Mouse (Mus musculus) testis, adult 2 months (tissue): ENCODE results near the gene Prpsap2. TPM values are rescaled to one million over a fixed set of nuclear protein-coding genes. Genes with fewer than 3 reads are reported as not detected.
A peak's percentile ranks its signal among the peaks of the same experiment; 100 is the strongest.

Experiments used
- H3K27ac ChIP-seq: fragments of 200-500 bp; 2 replicates; pipeline ENCODE4 v1.5.1; 2012; ENCODE audit warnings: low read depth, low read length; ENCODE audit not compliant: control insufficient read depth, insufficient read depth
- H3K27me3 ChIP-seq: fragments of 200-500 bp; 2 replicates; pipeline ENCODE4 v1.6.1; 2012; ENCODE audit warnings: mild to moderate bottlenecking, low read length, moderate library complexity; ENCODE audit not compliant: control insufficient read depth, insufficient read depth
- H3K36me3 ChIP-seq: fragments of 200-500 bp; 2 replicates; pipeline ENCODE4 v1.6.1; 2012; ENCODE audit warnings: mild to moderate bottlenecking, low read length; ENCODE audit not compliant: control insufficient read depth, insufficient read depth
- H3K4me1 ChIP-seq: fragments of 200-500 bp; 2 replicates; pipeline ENCODE4 v1.6.1; 2012; ENCODE audit warnings: low read length; ENCODE audit not compliant: control insufficient read depth, insufficient read depth
- H3K4me3 ChIP-seq: fragments of 200-500 bp; 2 replicates; pipeline ENCODE4 v1.5.1; 2012; ENCODE audit warnings: low read depth, mild to moderate bottlenecking, low read length, moderate library complexity, mixed read lengths; ENCODE audit not compliant: control insufficient read depth
- CTCF ChIP-seq: fragments of 200-500 bp; IDR thresholded peaks from 2 replicates; pipeline ENCODE4 v1.5.1; 2012; ENCODE audit warnings: low read depth, mild to moderate bottlenecking, inconsistent platforms, low read length, moderate library complexity; ENCODE audit not compliant: control insufficient read depth, insufficient read depth, insufficient replicate concordance
- POLR2A ChIP-seq: fragments of 200-500 bp; IDR thresholded peaks from 2 replicates; pipeline ENCODE4 v1.6.1; 2012; ENCODE audit warnings: low read depth, mild to moderate bottlenecking, inconsistent platforms, low read length, moderate library complexity; ENCODE audit not compliant: control insufficient read depth
- polyA plus RNA-seq: library from polyadenylated mRNA; depleted of rRNA; stranded (reverse); fragments of >200 nt; gene quantifications from 2 replicates; pipeline ENCODE4 v1.2.3, GENCODE M21; 2012; rRNA removed

Gene Prpsap2
- polyA plus RNA-seq, 1 experiment = 16.8 TPM

DNA sequence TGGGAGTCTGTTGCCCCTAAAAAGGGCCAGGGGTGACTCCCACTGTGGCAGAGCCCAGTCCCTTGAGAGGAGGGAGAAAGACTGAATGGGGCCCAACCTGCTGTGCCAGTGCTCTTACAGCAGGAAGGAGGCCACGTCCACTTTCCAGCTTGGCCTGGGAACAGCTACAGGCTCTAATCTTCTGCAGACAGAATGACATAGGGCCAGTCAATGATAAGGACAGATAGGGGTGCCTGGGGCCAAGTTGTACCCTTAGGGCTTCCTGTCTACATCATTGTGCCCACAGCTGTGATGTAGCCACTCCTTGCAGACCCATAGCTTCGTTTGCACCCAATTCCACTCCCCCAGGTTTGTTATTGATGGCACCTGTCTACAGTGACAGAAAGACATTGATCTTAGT, 75.7 kb downstream of the Prpsap2 start:
- peaks cover 12% of the 10 kb centered on the region for H3K4me1 ChIP-seq
- H3K27ac ChIP-seq = no peak overlapping the region
- no peak overlapping the region for H3K4me3 ChIP-seq
- TF ChIP-seq CTCF (no peak), POLR2A (no peak)
- no peaks in the 10 kb centered on the region for H3K27me3 ChIP-seq
- H3K36me3 ChIP-seq = no peaks in the 10 kb centered on the region

DNA sequence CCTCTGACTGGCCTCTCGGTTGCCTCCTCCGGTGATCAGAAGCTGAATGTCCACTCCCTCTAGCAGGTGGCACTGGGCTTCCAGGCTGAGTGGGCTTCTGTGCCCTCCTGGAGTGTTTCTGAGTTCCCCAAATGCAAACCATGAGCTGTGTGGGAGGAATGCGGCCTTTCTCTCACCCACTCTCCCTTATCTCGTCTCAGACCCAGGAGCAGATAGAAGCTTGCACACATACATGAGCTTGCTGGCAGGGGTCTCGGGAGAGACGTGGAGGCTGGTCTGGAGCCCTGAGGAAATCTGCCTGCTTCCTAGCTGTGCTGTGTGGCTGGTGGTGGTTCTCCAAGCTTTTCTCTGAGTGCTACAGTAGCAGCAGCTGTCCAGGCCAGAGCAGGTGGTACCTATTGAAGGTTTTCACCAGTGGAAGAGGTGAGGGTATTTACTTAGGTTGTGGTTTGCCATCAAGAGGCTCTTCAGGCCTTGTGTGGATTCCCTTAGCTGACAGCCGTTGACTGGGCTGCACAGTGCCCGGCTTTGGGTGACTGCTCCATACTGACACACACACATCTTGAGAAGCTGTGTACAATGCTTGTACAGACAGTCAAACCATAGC, 76.7 kb downstream of the Prpsap2 start:
- Histone ChIP-seq H3K36me3 (no peaks in the 10 kb centered on the region), H3K27ac (no peak overlapping the region), H3K27me3 (no peaks in the 10 kb centered on the region), H3K4me3 (no peak overlapping the region; the same call in 1 of the 2 replicates), H3K4me1 (peaks cover 12% of the 10 kb centered on the region)
- TF ChIP-seq CTCF = no peak
- no peak for TF ChIP-seq POLR2A

DNA sequence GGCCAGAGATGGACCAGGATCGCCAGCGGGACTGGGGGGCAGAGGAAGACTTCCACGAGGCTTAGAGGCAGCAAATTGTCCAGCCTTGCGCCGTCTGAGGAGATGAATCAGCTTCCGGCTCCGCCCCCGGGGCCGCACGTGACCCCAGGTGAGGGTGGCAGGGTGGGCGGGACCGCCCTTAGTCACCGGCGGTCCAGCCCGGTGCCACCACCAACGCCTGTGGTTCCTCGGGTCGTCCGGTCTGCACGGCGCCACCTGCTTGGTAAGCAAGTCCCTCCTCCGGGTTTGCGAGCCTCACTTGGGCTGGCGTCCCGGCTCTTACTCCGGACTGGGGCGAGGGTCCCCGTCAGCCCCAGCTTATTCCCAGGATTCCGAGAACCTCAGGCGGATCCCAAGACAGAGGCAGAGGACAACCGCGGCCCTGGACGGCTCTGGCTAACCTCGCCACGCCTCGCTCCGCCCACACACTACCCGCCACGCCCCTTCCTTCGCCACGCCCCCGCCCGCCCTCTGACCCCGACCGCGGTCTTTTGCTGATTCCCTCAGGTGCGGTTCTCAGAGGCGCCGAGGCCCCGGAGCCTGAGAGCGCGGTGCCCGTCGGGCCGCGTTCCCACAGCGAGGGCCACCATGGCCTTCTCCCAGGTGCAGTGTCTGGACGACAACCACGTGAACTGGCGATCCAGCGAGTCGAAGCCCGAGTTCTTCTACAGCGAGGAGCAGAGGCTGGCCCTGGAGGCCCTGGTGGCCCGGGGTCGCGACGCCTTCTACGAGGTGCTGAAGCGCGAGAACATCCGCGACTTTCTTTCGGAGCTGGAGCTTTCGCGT, 77.8 kb downstream of the Prpsap2 start, which contains the start of gene Fam83g:
TSS of gene Fam83g (plus strand) at position 185 of the 825 bp plus-strand sequence.
- Histone ChIP-seq H3K27me3 (no peaks in the 10 kb centered on the region), H3K36me3 (no peaks in the 10 kb centered on the region), H3K4me3 (peak within 1 kb of the TSS; percentile 84), H3K4me1 (peaks cover 12% of the 10 kb centered on the region), H3K27ac (no peak within 1 kb of the TSS)
- TF ChIP-seq CTCF (no peak), POLR2A (peak; percentile 54)

Other genes starting within 250 kb of the Prpsap2 start
- gene Epn2, start 182.4 kb downstream of the Prpsap2 start, polyA plus RNA-seq = 18.3 and 25.7 TPM in 2 replicates
- 2.2 and 3.0 TPM in 2 replicates for gene Grap, start 108.8 kb downstream of the Prpsap2 start, polyA plus RNA-seq
- 1.1 and 1.3 TPM in 2 replicates for gene Fam83g, start 78.0 kb downstream of the Prpsap2 start, polyA plus RNA-seq
- gene Slc5a10, start 41.3 kb downstream of the Prpsap2 start, polyA plus RNA-seq = 0.27 and 0.31 TPM in 2 replicates
- gene Ulk2, start 93.0 kb upstream of the Prpsap2 start, polyA plus RNA-seq = 171 and 184 TPM in 2 replicates
- 17.3 and 21.5 TPM in 2 replicates for gene Akap10, start 168.2 kb upstream of the Prpsap2 start, polyA plus RNA-seq
- gene Specc1, start 194.7 kb upstream of the Prpsap2 start, polyA plus RNA-seq = 9.6 and 10.0 TPM in 2 replicates